ENCODE assay signal across 2 mouse cellular contexts in genomic region chr10:19891686-19892085, GRCm38 (mm10).
A peak's percentile ranks its signal among the peaks of the same experiment; 100 is the strongest.
TF ChIP-seq lines count a peak whose summit lies in the region.

No protein-coding gene starts in this region.

TF ChIP-seq in CH12.LX, 34 proteins besides CTCF, POLR2A, EP300 and RAD21 (continued from another document):
- TF ChIP-seq MYC (IDR thresholded peaks at IDR 0.05; ENCODE audit: low read depth, low read length) (peak; percentile 42; the same call in 1 of the 2 replicates), ELF1 (IDR thresholded peaks at IDR 0.05; ENCODE audit: low read depth, low read length) (peak; percentile 46), IRF4 (IDR thresholded peaks at IDR 0.05; ENCODE audit: low read depth, low read length) (peak; percentile 57; the same call in 1 of the 2 replicates), POLR2AphosphoS2 (IDR thresholded peaks at IDR 0.05; ENCODE audit: low read depth, low read length) (no peak), ZC3H11A (IDR thresholded peaks at IDR 0.05; ENCODE audit: low read depth, low read length) (no peak), SIN3A (IDR thresholded peaks at IDR 0.05; ENCODE audit: low read length) (0 out of 2 replicates have a peak, but pooled peaks have one; percentile 19), MEF2A (IDR thresholded peaks at IDR 0.05; ENCODE audit: borderline replicate concordance, low read depth, low read length) (no peak; the same call in 1 of the 2 replicates)

TF ChIP-seq in MEL, 35 proteins besides CTCF, POLR2A, EP300 and RAD21 (continued from another document):
- peak; percentile 41; the same call in 1 of the 2 replicates for TF ChIP-seq RCOR1 (IDR thresholded peaks at IDR 0.05; ENCODE audit: low read depth, low read length)
